Mouse (Mus musculus): Measurements from ENCODE around the gene Ramp3. TPM values are rescaled to one million over a fixed set of nuclear protein-coding genes. Genes with fewer than 3 reads are reported as not detected.

The Ramp3 gene
- total RNA-seq, 2 experiments from 2014 or later, result 5.6 to 11.9 TPM

- DNase-seq (ENCODE audit: low spot score in 2 of 2), result no peak
These were observed 10.7 kb downstream of the Ramp3 start for GRCm38 (mm10) chr11:6669041-6669440.

DNA sequence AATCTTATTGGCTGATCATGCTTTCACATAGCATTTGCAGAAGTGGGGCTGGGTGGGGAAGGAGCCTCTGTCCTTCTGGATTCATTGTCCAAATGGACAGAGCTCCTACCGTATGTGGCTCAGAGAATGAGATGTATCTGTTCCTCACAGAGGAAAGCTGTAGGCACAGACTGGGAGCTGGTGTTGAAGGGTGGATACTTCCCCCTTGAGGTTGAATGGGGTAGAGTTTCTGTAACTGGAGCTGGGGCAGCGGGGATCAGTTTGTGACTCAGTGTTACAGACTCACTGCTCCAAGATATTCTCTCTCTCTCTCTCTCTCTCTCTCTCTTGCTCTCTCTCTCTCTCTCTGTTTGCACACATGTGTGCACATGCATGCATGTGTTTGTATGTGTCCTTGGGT is 11.7 kb downstream of the Ramp3 start:
- no peak for DNase-seq (ENCODE audit: low spot score in 2 of 2)

DNA sequence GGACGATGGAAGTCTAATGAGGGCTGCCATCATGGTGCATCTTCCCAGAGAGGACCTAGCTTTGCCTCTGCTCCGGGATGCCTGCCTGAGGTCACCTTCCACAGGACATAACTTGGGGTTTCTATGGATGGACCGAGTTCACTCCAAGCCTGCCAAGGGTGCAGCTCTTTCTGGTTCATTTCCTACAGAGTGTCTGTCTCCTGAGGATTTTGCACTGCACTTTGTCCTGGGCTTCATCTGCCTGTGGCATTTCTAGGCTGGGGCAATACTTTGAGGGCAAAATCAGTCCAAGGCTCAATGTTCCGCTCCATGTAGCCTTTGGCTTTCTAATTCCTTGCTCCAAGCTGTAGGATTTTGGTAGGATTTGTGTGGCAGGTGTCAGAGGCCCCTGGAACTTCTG is 12.5 kb downstream of the Ramp3 start:
- DNase-seq (ENCODE audit: low spot score in 2 of 2), result no peak

DNA sequence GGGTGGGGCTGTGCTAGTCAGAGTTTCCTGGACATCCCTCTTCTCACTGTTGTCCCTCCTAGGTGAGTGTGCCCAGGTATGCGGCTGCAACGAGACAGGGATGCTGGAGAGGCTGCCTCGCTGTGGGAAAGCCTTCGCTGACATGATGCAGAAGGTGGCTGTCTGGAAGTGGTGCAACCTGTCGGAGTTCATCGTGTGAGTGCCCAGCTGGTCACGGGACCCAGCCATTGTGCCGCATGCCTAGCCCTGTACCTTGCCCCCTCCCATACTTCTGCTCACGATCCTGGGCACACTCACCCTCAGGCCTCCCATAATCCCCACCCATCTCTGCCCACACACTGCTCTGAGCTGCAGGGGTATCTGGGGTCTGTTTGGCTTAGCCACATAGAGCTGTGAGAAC is 16.4 kb downstream of the Ramp3 start:
- no peak for DNase-seq (ENCODE audit: low spot score in 2 of 2)

DNA sequence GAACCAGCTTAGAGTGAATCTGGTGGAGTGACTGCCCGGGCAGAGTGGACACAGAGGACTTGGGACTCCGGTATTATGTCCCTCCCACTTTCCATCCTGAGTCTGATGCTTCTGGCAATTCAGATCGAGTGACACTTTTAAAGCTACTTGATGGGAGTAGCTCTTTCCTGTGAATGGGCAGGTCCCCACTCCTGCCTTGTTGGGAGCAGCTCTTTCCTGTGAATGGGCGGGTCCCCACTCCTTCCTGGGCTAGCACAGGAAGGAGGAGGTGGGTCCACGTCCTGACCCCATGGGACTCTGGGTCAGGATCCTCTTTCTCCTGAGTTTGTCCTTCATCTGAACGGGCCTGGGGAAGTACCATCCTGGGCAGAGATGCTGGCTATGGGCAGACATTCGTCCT is 17.1 kb downstream of the Ramp3 start:
- no peak for DNase-seq (ENCODE audit: low spot score in 2 of 2)

DNA sequence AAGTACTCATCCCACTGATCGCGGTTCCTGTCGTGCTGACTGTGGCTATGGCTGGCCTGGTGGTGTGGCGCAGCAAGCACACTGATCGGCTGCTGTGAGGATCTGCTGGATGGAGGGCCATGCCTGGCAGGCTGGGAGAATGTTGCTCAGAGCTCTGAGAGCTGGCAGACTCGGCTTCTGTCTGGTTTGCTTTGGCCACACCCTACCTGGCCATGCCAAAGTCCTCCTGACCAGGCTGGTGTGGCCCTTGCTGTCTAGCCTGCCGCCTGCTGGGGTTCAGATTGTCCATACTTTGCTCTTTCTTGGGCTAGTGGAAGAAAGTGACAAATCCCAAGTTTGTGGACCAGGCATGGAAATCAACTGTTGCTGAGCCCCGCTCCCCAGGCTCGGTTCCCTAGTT is 18.3 kb downstream of the Ramp3 start:
- DNase-seq (ENCODE audit: low spot score in 2 of 2), result no peak

DNA sequence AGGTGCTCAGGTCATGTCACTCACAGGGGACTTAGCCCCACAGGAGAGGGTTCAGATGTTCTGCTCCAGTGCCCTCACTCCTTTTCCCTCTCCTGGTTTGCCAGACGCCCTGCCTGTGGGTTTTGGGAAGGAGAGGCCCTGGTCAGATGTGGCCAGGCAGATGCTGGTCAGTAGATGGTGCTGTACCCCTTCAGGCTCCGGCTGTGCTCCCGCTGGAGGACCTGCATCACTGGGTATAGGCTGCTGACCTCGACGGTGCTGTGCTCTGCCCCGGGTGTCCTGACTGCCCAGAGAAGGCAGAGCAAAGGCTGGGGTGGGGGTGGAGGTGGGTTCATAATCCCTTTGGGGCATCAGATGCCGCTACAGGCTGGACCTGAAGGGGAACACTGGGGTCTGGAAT is 19.2 kb downstream of the Ramp3 start:
- no peak for DNase-seq (ENCODE audit: low spot score in 2 of 2)

- no peak for DNase-seq (ENCODE audit: low spot score in 2 of 2)
These were observed 21.5 kb downstream of the Ramp3 start for GRCm38 (mm10) chr11:6679694-6680396.

- DNase-seq (ENCODE audit: low spot score in 2 of 2), result no peak
These were observed 22.1 kb downstream of the Ramp3 start for GRCm38 (mm10) chr11:6680397-6680818.

DNA sequence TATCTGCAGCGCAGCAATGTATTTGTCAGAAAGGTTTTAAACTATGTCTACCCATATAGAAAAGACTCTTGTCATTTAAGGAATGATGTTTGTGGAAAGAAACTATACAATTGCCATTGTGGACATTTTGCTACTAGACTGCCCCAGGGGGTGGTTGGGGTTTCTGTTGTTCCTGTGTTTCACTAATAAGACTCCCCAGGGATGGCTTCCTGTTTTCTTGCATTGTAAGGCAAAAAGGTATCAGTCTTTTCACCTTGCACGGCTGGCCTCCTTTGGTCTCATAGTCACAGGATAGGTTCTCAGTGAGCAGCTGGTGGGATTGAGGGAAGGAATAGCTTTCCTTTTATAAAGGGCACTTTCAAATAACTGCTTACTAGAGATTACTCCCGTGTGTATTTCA is 26.4 kb downstream of the Ramp3 start:
- no peak for DNase-seq (ENCODE audit: low spot score in 2 of 2)

DNA sequence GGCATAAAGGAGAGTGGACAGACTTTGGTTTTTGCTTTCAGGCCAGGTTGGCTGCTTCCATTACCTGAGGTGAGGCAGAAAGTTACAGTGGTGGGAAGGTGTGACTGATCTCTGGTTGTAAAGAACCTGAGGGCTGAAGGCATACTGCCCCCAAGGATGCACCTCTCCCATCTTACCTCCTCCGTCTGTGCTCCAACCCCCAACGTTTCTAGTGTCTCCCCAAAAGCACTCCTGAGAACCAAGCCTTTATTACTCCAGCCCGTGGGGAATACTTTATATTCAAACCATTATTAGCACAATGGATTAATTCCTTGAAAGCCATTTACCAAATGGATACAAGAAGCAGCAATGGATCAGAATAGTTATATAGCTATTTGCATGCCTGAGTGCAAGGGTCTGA is 30.6 kb downstream of the Ramp3 start:
- DNase-seq (ENCODE audit: low spot score in 2 of 2), result no peak

- peak in 1 of 2 experiments; percentile 7 for DNase-seq (ENCODE audit: low spot score in 2 of 2)
These were observed 34.0 kb downstream of the Ramp3 start for GRCm38 (mm10) chr11:6692341-6692740.

DNA sequence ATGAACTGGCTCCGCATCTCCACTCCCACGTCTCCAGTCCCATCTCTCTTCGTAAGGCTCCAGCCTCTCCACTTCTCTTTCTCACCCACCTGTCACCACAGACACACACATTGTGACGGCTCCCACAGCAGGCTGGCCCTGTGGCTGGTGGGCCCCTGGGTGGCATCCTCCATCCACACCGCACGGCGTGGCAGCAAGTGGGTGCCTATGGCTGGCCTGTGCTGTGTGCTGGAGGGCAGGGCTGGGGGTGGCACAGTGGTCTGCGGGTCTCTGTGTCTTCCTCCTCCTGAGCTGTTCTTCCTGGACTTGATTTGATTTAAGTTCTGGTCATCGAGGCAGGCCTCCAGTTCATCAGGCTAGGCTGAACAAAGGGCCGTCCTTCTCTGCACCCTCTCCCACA is 35.8 kb downstream of the Ramp3 start:
- DNase-seq (ENCODE audit: low spot score in 2 of 2), result no peak

DNA sequence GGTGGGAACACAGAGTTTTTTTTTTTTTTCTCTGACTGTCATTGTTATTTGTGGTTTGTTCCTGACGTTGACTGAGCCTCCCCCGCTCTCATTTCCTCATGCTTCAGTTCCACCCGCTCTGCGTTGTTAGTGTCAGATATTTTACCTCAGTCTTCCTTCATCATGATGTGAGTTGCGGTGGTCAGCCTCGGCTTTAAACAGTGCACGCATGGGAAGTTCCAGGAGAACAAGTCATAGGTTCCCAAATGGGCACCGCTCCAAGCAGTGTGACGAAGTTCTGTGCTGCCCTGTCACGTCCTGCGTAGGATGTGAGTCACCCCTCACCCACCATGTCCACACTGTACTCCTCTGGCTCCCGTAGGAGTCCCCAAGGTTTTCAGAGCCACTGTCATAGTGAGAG is 36.9 kb downstream of the Ramp3 start:
- no peak for DNase-seq (ENCODE audit: low spot score in 2 of 2)

DNA sequence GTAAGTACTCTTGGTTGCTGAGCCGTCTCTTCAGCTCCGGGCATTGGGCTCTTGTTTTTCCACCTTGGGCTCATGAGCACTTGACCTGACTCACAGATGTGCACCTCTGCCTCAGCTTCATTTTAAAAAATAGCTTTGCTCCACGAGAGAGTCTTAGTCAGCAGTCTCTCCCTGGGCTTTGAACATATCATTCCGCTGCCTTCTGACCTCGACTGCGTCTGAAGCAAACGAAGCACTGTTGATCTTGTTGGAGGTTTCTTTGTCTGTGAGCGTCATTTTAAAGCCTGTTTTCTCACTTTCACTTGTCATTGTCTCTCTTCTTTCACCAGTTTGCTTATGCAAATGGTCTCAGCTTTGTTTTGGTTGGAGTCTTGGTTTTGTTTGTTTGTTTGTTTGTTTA is 38.2 kb downstream of the Ramp3 start:
- no peak for DNase-seq (ENCODE audit: low spot score in 2 of 2)

- DNase-seq (ENCODE audit: low spot score in 2 of 2), result no peak
These were observed 39.4 kb downstream of the Ramp3 start for GRCm38 (mm10) chr11:6697751-6698150.

- DNase-seq (ENCODE audit: low spot score in 2 of 2), result no peak
These were observed 40.0 kb downstream of the Ramp3 start for GRCm38 (mm10) chr11:6698281-6698680.

DNA sequence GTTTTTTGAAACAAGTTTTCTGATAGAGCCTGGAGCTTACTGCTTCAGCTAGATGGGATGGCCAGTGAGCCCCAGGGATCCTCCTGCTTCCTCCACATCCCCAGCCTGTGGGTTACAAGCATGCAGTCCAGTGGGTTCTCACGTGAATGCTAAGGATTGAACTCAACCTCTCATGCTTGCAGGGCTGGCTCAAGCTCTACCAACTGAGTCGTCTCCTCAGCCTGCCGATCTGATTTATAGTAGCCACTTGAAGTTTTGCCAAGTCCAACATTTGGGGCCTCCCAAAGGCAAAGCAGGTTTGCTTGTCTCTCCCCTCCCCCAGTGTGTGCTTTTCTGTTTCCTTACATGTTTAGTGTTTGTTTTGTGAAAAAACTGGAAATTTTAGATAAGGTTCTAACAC is 43.9 kb downstream of the Ramp3 start:
- no peak for DNase-seq (ENCODE audit: low spot score in 2 of 2)

DNA sequence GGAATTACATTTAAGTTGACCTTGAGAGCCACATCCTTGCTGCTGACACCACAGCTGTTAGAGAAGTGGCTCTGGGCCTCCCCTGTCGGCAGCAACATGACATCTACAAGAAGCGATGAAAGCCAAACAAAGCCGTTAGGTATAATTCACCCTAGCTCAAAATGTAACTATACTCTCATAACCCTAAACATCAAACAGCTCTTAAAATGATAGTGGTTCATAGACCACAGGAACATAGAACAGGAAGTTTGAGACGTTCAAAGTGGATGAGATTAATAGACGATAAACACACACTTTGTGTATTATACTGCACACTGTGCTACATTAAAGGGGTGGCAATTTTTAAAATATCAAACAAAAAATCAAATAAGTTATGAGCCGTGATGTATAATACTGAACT is 46.5 kb downstream of the Ramp3 start:
- DNase-seq (ENCODE audit: low spot score in 2 of 2), result no peak

GRCm38 (mm10) chr11:6705516-6705915 is 47.2 kb downstream of the Ramp3 start:
- no peak for DNase-seq (ENCODE audit: low spot score in 2 of 2)

DNA sequence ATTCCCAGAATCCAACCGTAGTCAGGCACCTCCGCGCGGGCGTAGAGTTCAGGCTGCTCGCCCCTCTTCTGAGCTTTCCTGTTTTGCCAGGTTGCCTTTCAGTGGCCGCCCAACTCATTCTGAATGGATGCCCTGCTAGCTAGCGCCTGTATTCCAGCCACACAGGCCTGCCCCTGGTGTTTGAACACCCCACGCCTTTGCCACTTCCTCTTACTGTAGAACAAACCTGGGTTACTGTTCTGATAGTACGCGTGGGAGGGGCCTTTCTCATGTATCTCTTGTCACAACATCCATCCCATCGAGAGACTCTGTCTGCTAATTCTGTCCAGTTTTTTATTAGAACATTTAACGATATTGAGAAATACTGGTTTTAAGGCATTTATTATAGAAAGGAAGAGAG is 48.5 kb downstream of the Ramp3 start:
- no peak for DNase-seq (ENCODE audit: low spot score in 2 of 2)

GRCm38 (mm10) chr11:6708437-6708836 is 50.1 kb downstream of the Ramp3 start:
- no peak for DNase-seq (ENCODE audit: low spot score in 2 of 2)

DNA sequence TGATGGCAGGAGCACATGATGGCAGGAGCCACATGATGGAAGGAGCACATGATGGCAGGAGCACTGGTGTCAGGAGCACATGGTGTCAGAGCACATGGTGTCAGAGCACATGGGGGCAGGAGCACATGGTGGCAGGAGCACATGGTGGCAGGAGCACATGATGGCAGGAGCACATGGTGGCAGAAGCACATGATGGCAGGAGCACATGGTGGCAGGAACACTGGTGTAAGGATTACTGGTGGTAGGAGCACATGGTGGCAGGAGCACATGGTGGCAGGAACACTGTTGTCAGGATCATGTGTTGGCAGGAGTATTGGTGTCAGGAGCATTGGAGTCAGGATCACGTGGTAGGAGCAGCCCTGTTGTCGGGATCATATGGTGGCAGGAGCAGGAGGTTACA is 52.1 kb downstream of the Ramp3 start:
- no peak for DNase-seq (ENCODE audit: low spot score in 2 of 2)

GRCm38 (mm10) chr11:6720746-6721145 is 62.4 kb downstream of the Ramp3 start:
- no peak for DNase-seq (ENCODE audit: low spot score in 2 of 2)
